Mouse (Mus musculus) kidney, postnatal 25 days (tissue): ENCODE results near the gene Pex3.

Experiments used
- DNase-seq, 2 experiments: peaks; one replicate each; pipeline ENCODE4 v3.0.0; 2021; ENCODE audit warnings: mixed read lengths in 2 of 2

Gene Pex3

GRCm38 (mm10) chr10:13552646-13553497 is at the start of gene Pex3, which contains the start of gene Adat2:
Pex3 (minus strand) TSS chr10:13553142.
Adat2 (plus strand) TSS chr10:13552894.
- DNase-seq, result peak; percentile 89 to 94

- DNase-seq, result no peak
Observed at GRCm38 (mm10) chr10:13600926-13601325, 48.0 kb upstream of the Pex3 start.

GRCm38 (mm10) chr10:13597491-13597890 is 44.5 kb upstream of the Pex3 start:
- no peak for DNase-seq

- DNase-seq, result no peak
Observed at GRCm38 (mm10) chr10:13596866-13597265, 43.9 kb upstream of the Pex3 start.

GRCm38 (mm10) chr10:13596073-13596472 is 43.1 kb upstream of the Pex3 start:
- no peak for DNase-seq

- no peak for DNase-seq
Observed at GRCm38 (mm10) chr10:13593529-13593928, 40.6 kb upstream of the Pex3 start.

- DNase-seq, result no peak
Observed at GRCm38 (mm10) chr10:13592196-13592595, 39.3 kb upstream of the Pex3 start.

- no peak for DNase-seq
Observed at GRCm38 (mm10) chr10:13587914-13588313, 35.0 kb upstream of the Pex3 start.

- DNase-seq, result no peak
Observed at GRCm38 (mm10) chr10:13577123-13577522, 24.2 kb upstream of the Pex3 start.

GRCm38 (mm10) chr10:13572410-13572809 is 19.5 kb upstream of the Pex3 start:
- no peak for DNase-seq

- no peak for DNase-seq
Observed at GRCm38 (mm10) chr10:13572003-13572402, 19.1 kb upstream of the Pex3 start.

GRCm38 (mm10) chr10:13570697-13571538 is 18.0 kb upstream of the Pex3 start:
- DNase-seq, result no peak

GRCm38 (mm10) chr10:13569818-13570217 is 16.9 kb upstream of the Pex3 start:
- DNase-seq, result peak in 1 of 2 experiments; percentile 19

GRCm38 (mm10) chr10:13566393-13566792 is 13.5 kb upstream of the Pex3 start:
- DNase-seq, result no peak

- no peak for DNase-seq
Observed at GRCm38 (mm10) chr10:13565080-13565448, 12.1 kb upstream of the Pex3 start.

- DNase-seq, result peak; percentile 64 to 66
Observed at GRCm38 (mm10) chr10:13564364-13565079, 11.6 kb upstream of the Pex3 start.

GRCm38 (mm10) chr10:13560014-13560674 is 7.2 kb upstream of the Pex3 start:
- DNase-seq, result no peak

GRCm38 (mm10) chr10:13554316-13554715 is 1.4 kb upstream of the Pex3 start:
- no peak for DNase-seq

- no peak for DNase-seq
Observed at GRCm38 (mm10) chr10:13553498-13553985, 600 bp upstream of the Pex3 start.

GRCm38 (mm10) chr10:13541721-13542120 is 11.2 kb downstream of the Pex3 start:
- DNase-seq, result no peak

- DNase-seq, result no peak
Observed at GRCm38 (mm10) chr10:13539769-13540333, 13.1 kb downstream of the Pex3 start.

GRCm38 (mm10) chr10:13536706-13537105 is 16.2 kb downstream of the Pex3 start:
- DNase-seq, result no peak
